Mouse (Mus musculus) fat pad, adult 2 months (tissue): Measurements from ENCODE around the gene Tnfrsf14.

ENCODE experiments used
- DNase-seq: peaks from one replicate; pipeline ENCODE4 v3.0.0-alpha.2; 2011; ENCODE audit warnings: low read depth, low spot score; ENCODE audit errors: extremely low read depth

Gene Tnfrsf14

DNA sequence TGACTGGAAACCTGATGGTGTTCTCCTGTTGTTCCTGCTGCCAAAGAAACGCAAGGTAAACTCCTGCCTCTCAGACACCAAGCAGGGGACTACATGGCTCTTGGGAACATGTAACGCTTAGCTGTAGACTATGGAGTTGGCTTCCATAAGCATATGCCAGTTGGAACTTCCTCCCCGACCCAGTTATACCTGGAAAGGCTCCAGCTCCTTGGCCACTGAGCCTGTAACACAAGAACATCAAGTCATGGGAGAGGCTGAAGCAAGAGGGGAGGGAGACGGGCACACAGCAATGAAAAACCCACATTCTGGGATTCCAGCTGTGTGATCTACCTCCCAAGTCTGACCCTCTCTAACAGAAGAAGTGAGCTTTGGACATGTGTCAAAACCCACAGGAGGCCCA lies 6.1 kb downstream of the Tnfrsf14 start:
- DNase-seq, result no peak

- no peak for DNase-seq
Measured at GRCm38 (mm10) chr4:154916662-154917061, 11.7 kb downstream of the Tnfrsf14 start.

- no peak for DNase-seq
Measured at GRCm38 (mm10) chr4:154915286-154915685, 13.1 kb downstream of the Tnfrsf14 start.

DNA sequence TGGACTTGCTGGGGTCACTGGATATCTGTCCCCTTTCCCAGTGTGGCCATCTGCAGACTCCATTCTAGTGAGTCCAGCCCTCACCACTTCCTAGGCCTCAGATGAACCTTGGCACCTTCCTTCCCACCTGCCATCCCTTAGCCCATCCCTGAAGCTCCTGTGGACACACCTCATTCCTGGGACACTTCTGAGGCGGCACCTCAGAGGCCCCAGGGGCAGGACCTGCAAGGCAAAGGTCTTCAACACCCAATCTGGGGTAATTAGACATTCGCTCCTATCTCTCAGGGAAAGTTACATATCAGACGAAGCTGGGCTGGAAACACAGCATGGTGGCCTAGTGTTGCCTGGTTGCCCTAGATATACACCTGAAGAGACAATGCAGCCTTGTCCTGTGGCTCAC lies 13.7 kb downstream of the Tnfrsf14 start:
- DNase-seq, result no peak

- no peak for DNase-seq
Measured at GRCm38 (mm10) chr4:154914252-154914651, 14.1 kb downstream of the Tnfrsf14 start.

GRCm38 (mm10) chr4:154913845-154914244 lies 14.5 kb downstream of the Tnfrsf14 start:
- DNase-seq, result no peak

DNA sequence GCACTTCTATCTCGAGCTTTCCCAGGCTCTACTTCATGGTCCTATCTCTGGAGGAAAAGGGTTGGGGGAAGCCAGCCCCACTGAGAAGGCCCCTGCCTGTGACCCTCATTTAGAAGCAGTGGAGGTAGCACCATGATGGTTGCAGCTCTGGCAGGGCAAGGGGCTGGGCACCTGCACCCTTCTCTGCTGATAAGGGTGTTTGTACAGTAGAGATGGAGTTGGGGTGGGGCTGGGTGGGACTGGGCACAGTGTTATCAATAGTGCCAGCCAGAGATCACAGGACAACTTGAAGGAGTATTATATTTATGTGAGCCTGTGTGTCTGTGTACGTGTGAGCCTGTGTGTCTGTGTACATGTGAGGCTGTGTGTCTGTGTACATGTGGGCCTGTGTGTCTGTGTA lies 16.7 kb downstream of the Tnfrsf14 start:
- no peak for DNase-seq

DNA sequence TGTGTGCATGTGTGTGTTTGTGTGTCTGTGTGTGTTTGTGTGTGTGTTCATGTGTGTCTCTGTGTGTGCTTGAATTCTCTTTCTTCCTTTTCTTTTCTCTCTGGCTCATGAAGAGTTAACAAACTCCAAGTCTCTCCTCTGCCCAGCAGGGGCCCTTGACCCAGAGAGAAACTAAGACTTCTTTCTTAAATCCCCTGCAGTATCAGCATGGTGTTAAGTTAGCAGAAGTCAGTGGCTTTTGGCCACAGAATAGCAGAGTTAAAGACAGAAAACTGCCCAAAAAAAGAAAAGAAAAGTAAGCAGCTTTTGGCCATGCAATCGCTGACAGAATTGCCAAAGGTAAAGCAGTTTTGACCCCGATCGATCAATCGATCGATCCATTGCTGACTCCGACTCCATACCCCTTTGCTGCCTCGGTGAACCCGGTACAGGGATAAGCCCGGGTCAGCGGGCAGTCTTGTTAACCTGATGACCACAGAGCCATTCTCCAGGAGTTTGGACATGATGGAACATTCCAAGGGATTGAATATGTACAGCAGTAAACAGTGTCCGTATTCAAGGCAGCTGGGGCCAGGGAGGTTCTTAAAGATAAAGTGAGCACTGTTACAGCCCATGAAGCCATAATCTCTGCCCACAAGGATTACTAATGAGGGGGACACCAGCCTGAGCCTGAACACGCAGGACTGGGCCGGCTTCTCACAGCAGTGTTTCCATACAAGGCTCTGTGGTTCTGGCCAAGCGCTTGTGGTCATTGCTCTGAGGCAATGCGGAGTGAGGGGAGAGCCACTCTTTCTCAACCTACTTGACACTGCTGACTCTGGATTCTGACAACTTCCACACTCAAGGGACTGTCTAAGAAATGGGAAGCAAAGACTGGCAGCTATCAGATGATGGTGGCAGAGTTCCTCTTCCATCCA lies 17.5 kb downstream of the Tnfrsf14 start:
- no peak for DNase-seq

DNA sequence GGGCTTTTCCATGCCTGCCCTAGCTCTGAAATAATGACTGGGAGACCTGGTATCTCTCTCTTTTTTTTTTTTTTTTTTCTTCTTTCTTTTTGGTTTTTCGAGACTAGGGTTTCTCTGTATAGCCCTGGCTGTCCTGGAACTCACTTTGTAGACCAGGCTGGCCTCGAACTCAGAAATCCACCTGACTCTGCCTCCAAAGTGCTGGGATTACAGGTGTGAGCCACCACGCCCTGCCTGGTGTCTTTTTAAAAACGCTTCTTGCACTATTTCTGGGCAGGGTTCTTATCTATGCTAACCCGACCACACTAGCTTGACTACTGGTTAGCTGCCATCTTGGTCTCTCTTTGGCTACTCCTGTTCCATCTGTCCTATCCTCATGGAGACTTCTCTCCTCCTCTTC lies 19.9 kb downstream of the Tnfrsf14 start:
- no peak for DNase-seq

DNA sequence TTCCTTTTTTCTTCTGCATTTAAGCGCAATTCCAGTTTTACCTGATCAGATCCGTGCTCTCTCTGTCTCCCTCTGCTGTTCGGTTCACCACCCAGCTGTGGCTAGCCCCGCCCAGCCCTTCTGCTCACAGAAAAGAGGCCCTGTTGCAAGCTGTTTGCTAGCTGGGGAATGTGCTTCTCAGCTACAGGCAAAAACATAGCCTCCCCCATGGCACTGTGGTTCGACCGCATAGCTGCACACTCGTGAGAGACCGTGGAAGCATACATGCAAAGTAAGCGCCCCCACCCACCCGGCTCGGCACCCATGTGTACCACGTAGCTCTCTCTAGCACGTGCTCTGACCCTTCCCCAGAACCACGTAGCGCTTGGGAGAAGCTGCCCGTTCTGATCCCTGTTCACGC lies 20.5 kb downstream of the Tnfrsf14 start:
- DNase-seq, result no peak

GRCm38 (mm10) chr4:154904185-154905071 lies 23.9 kb downstream of the Tnfrsf14 start:
- peak; percentile 59 for DNase-seq

GRCm38 (mm10) chr4:154902371-154902770 lies 26.0 kb downstream of the Tnfrsf14 start:
- no peak for DNase-seq

- peak; percentile 64 for DNase-seq
Measured at GRCm38 (mm10) chr4:154898506-154899446, 29.6 kb downstream of the Tnfrsf14 start, which contains the start of gene Fam213b. TSS of gene Fam213b (minus strand) at chr4:154899135.

- DNase-seq, result no peak
Measured at GRCm38 (mm10) chr4:154897676-154898465, 30.5 kb downstream of the Tnfrsf14 start.

DNA sequence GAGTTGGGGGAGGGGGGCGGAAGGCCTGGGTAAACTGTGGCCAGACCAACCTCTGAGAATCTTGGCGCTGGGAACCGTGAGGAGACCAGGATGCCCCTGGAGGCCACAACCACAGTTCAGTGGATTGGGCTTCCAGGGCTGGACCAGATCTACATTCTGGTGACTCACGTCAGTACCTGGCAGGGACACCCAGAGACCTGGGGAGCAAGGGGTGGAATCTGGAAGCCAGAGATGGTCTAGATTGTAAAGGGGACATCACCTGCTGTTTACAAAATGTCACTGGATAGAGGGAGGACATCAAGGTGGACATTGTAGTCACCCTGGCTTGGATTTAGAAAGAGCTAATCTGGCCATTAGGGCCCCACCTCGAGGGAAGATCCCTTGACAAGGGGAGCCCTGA lies 32.8 kb downstream of the Tnfrsf14 start:
- DNase-seq, result no peak

GRCm38 (mm10) chr4:154890887-154891286 lies 37.5 kb downstream of the Tnfrsf14 start:
- no peak for DNase-seq

- DNase-seq, result no peak
Measured at GRCm38 (mm10) chr4:154887593-154888250, 40.6 kb downstream of the Tnfrsf14 start.

DNA sequence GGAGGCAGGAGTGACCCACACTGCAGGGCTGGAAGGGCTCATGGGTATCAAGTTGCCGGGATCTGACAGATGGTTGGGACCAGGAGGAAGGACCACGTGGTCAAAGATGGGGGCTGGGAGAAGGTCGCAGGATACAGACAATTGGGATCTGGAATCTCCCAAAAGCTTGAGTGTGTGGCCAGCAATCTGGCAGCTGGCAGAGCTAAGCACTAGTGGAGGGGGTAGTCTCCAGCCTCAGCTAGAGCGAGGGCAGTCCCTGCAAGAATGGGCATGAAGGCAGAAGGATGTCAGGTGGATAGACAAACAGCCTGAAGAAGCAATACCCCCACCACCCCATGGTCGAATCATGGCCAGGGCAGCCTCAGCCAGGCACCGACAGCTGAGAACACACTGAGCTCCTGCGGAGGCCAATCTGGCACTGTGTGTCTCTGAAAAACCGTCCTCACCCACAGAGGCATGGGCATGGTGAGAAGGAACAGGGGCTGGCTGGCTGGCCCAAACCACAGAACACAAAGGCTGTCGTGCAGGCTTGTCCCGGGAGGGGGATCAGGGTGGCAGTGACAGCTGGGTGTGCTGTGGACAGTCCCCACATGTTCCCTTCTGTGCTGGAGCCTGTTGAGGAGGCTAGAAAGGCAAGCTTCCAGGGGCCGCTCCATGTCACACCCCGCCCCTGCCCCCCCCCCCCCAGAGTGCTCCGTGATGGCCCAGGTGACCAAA lies 41.3 kb downstream of the Tnfrsf14 start:
- DNase-seq, result no peak

DNA sequence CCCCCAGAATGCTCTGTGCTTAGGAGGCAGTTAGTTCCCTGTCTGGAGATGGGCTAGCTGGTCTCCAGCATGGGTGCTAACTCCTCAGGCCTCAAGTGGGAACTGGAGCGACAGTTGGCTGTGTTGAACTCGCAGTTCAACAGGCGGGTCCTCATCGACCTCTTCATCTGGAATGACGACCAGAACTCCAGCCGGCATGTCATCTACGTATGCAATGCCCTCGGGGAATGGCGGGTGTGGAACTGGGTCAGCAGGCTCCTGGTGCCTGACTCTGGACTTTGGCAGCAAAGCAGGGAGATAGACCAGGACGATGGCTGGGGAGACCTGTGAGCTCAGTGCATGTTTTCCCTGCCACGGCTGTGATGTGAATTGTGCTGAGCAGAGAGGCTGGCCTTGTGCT lies 42.9 kb downstream of the Tnfrsf14 start:
- no peak for DNase-seq
